In the genomic region with DNA sequence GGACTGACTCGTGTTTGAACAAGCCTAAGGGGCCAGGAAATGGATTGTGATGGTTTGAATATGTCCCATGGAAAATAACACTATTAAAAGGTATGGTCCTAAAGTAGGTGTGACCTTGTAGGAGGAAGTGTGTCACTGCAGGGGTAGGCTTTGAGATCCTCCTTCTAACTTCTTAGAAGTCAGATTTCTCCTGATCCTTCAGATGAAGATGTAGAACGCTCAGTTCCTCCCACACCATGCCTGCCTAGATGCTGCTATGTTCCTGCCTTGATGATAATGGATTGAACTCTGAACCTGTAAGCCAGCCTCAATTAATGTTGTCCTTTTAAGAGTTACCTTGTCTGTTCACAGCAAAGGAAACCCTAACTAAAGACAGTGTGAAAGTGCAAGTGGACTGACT, we compare ENCODE assay signal across 15 mouse cellular contexts.
"Had no signal": no experiment of that assay in that cellular context is flagged by ENCODE, and none has a peak within 500 bp of the region (broad histone marks: within the 10 kb centered on the region; RNA-seq: fewer than 3 reads in every experiment).

No protein-coding gene starts in this region.

- H3K4me3 ChIP-seq: kidney, embryonic 15.5 days; limb, embryonic 10.5 days; limb, embryonic 13.5 days; midbrain, embryonic 12.5 days; midbrain, embryonic 15.5 days; neural tube, embryonic 13.5 days had no signal

- H3K36me3 ChIP-seq: midbrain, embryonic 12.5 days; midbrain, embryonic 15.5 days had no signal

- DNase-seq: kidney, adult 8-10 months; kidney, postnatal 14 days; kidney, postnatal 4 days; lung, adult 2 months; retina, postnatal 1 day; right cerebral cortex, postnatal 25 days; thymus, adult 18-20 months; thymus, postnatal 36 days had no signal

- H3K9ac ChIP-seq: kidney, embryonic 15.5 days; limb, embryonic 13.5 days; midbrain, embryonic 12.5 days; midbrain, embryonic 15.5 days; neural tube, embryonic 13.5 days had no signal

- H3K4me1 ChIP-seq: limb, embryonic 10.5 days had no signal

- H3K27ac ChIP-seq: kidney, embryonic 15.5 days; limb, embryonic 10.5 days; limb, embryonic 13.5 days; macrophage; midbrain, embryonic 12.5 days; midbrain, embryonic 15.5 days; neural tube, embryonic 13.5 days had no signal

- H3K27me3 ChIP-seq: kidney, embryonic 15.5 days; limb, embryonic 13.5 days; midbrain, embryonic 12.5 days; midbrain, embryonic 15.5 days; neural tube, embryonic 13.5 days had no signal

- H3K9me3 ChIP-seq: kidney, embryonic 15.5 days; limb, embryonic 10.5 days; limb, embryonic 13.5 days; midbrain, embryonic 12.5 days; midbrain, embryonic 15.5 days; neural tube, embryonic 13.5 days had no signal

- H3K4me2 ChIP-seq: kidney, embryonic 15.5 days; limb, embryonic 13.5 days; midbrain, embryonic 12.5 days; midbrain, embryonic 15.5 days; neural tube, embryonic 13.5 days had no signal

- ATAC-seq: midbrain, embryonic 15.5 days had no signal
